Mouse (Mus musculus): ENCODE measurements around the gene Pxdc1. TPM values are rescaled to one million over a fixed set of nuclear protein-coding genes. Genes with fewer than 3 reads are reported as not detected.

The Pxdc1 gene
- total and polyA plus RNA-seq, 3 experiments: not detected

- no peaks in the 10 kb centered on the region for H3K79me2 ChIP-seq (ENCODE audit: control insufficient read depth, insufficient read depth, low read length, poor library complexity)
- no peak for TF ChIP-seq MAX (IDR thresholded peaks at IDR 0.05; ENCODE audit: low read length)
- TF ChIP-seq ZNF384 (IDR thresholded peaks at IDR 0.05; ENCODE audit: low read depth, low read length): no peak
- no peak for TF ChIP-seq NRF1 (IDR thresholded peaks at IDR 0.05; ENCODE audit: insufficient read depth, low read depth, low read length, poor library complexity, severe bottlenecking)
- TF ChIP-seq ZC3H11A (IDR thresholded peaks at IDR 0.05; ENCODE audit: low read depth, low read length): no peak
- no peak for TF ChIP-seq MYB (IDR thresholded peaks at IDR 0.05; ENCODE audit: low read depth, low read length)
- TF ChIP-seq ZKSCAN1 (IDR thresholded peaks at IDR 0.05; ENCODE audit: low read depth, low read length): no peak
- TF ChIP-seq CHD1 (IDR thresholded peaks at IDR 0.05; ENCODE audit: low read depth, low read length): no peak
- TF ChIP-seq POLR2AphosphoS2 (IDR thresholded peaks at IDR 0.05; ENCODE audit: low read length): no peak
- no peak for TF ChIP-seq MYC (IDR thresholded peaks at IDR 0.05; ENCODE audit: low read depth, low read length)
- no peak for TF ChIP-seq MAFK (IDR thresholded peaks at IDR 0.05; ENCODE audit: borderline replicate concordance, low read depth, low read length)
- TF ChIP-seq USF1 (IDR thresholded peaks at IDR 0.05; ENCODE audit: low read depth, low read length): no peak
- no peaks in the 10 kb centered on the region for H3K36me3 ChIP-seq (ENCODE audit: control insufficient read depth in 1 of 2, insufficient read depth in 2 of 2, low read length in 2 of 2)
- DNase-seq (ENCODE audit: low read depth, low spot score): no peak
- no peak overlapping the region for H3K9ac ChIP-seq (ENCODE audit: control insufficient read depth, low read depth, low read length, poor library complexity, severe bottlenecking)
- no peak overlapping the region for H3K4me3 ChIP-seq (ENCODE audit: control insufficient read depth in 1 of 2, insufficient read depth in 1 of 2, low read depth in 2 of 2, low read length in 2 of 2)
- H3K4me1 ChIP-seq (ENCODE audit: control insufficient read depth in 1 of 2, insufficient read depth in 2 of 2, low read length in 2 of 2): no peaks in the 10 kb centered on the region
- no peaks in the 10 kb centered on the region for H3K9me3 ChIP-seq (replicated peaks; ENCODE audit: insufficient read depth, low read length)
- H3K27me3 ChIP-seq (ENCODE audit: control insufficient read depth in 1 of 2, insufficient read depth in 2 of 2, low read length in 2 of 2): no peaks in the 10 kb centered on the region
- no peak overlapping the region for H3K27ac ChIP-seq (ENCODE audit: control insufficient read depth, low read depth, low read length)
Measured at GRCm38 (mm10) chr13:34683270-34683669, 30.0 kb upstream of the Pxdc1 start.

- no peaks in the 10 kb centered on the region for H3K36me3 ChIP-seq (ENCODE audit: control insufficient read depth in 1 of 2, insufficient read depth in 2 of 2, low read length in 2 of 2)
- H3K27ac ChIP-seq (ENCODE audit: control insufficient read depth, low read depth, low read length): no peak overlapping the region
- H3K9me3 ChIP-seq (replicated peaks; ENCODE audit: insufficient read depth, low read length): no peaks in the 10 kb centered on the region
- no peak overlapping the region for H3K4me3 ChIP-seq (ENCODE audit: control insufficient read depth in 1 of 2, insufficient read depth in 1 of 2, low read depth in 2 of 2, low read length in 2 of 2)
- H3K4me1 ChIP-seq (ENCODE audit: control insufficient read depth in 1 of 2, insufficient read depth in 2 of 2, low read length in 2 of 2): no peaks in the 10 kb centered on the region
- no peak overlapping the region for H3K9ac ChIP-seq (ENCODE audit: control insufficient read depth, low read depth, low read length, poor library complexity, severe bottlenecking)
- H3K79me2 ChIP-seq (ENCODE audit: control insufficient read depth, insufficient read depth, low read length, poor library complexity): no peaks in the 10 kb centered on the region
- DNase-seq (ENCODE audit: low read depth, low spot score): no peak
- no peaks in the 10 kb centered on the region for H3K27me3 ChIP-seq (ENCODE audit: control insufficient read depth in 1 of 2, insufficient read depth in 2 of 2, low read length in 2 of 2)
- no peak for TF ChIP-seq RCOR1 (IDR thresholded peaks at IDR 0.05; ENCODE audit: low read depth, low read length)
- no peak for TF ChIP-seq SIN3A (IDR thresholded peaks at IDR 0.05; ENCODE audit: low read length)
Measured at GRCm38 (mm10) chr13:34676507-34676906, 23.2 kb upstream of the Pxdc1 start.

- no peak for TF ChIP-seq TCF12 (IDR thresholded peaks at IDR 0.05; ENCODE audit: low read depth, low read length)
- H3K9me3 ChIP-seq (replicated peaks; ENCODE audit: insufficient read depth, low read length): no peaks in the 10 kb centered on the region
Measured at GRCm38 (mm10) chr13:34675847-34676383, 22.6 kb upstream of the Pxdc1 start.

More at GRCm38 (mm10) chr13:34675847-34676383, 22.6 kb upstream of the Pxdc1 start:
- Histone ChIP-seq H3K27ac (ENCODE audit: control insufficient read depth, low read depth, low read length) (no peak overlapping the region), H3K9ac (ENCODE audit: control insufficient read depth, low read depth, low read length, poor library complexity, severe bottlenecking) (no peak overlapping the region), H3K4me3 (ENCODE audit: control insufficient read depth in 1 of 2, insufficient read depth in 1 of 2, low read depth in 2 of 2, low read length in 2 of 2) (no peak overlapping the region), H3K27me3 (ENCODE audit: control insufficient read depth in 1 of 2, insufficient read depth in 2 of 2, low read length in 2 of 2) (no peaks in the 10 kb centered on the region), H3K4me1 (ENCODE audit: control insufficient read depth in 1 of 2, insufficient read depth in 2 of 2, low read length in 2 of 2) (no peaks in the 10 kb centered on the region), H3K36me3 (ENCODE audit: control insufficient read depth in 1 of 2, insufficient read depth in 2 of 2, low read length in 2 of 2) (no peaks in the 10 kb centered on the region), H3K79me2 (ENCODE audit: control insufficient read depth, insufficient read depth, low read length, poor library complexity) (no peaks in the 10 kb centered on the region)
- DNase-seq (ENCODE audit: low read depth, low spot score): no peak
